Mouse (Mus musculus) midbrain, embryonic 16.5 days (tissue): Measurements from ENCODE around the gene Csnk2b. TPM values are rescaled to one million over a fixed set of nuclear protein-coding genes. Genes with fewer than 3 reads are reported as not detected.
A peak's percentile ranks its signal among the peaks of the same experiment; 100 is the strongest.
"Not testable (repeated sequence)": the region's sequence is repeated elsewhere in the genome, so short reads cannot be mapped to it uniquely, and the experiment has no call there.

Source experiments
- ATAC-seq: fragments of 200-750 bp; cut with Nextera tagmentation; 2 replicates; pipeline ENCODE4 v1.8.0; 2017; ENCODE audit warnings: moderate TSS enrichment
- H3K27ac ChIP-seq: fragments of 300-500 bp; sonication (generic); 2 replicates; pipeline ENCODE4 v1.5.1; 2014; ENCODE audit warnings: mild to moderate bottlenecking, low read length, mixed read lengths
- H3K27me3 ChIP-seq: fragments of 300-500 bp; sonication (generic); 2 replicates; pipeline ENCODE4 v1.6.1; 2014; ENCODE audit warnings: low read depth, low read length, mixed read lengths; ENCODE audit not compliant: control insufficient read depth, insufficient read depth
- H3K36me3 ChIP-seq: fragments of 300-500 bp; sonication (generic); 2 replicates; pipeline ENCODE4 v1.6.1; 2014; ENCODE audit warnings: mild to moderate bottlenecking, low read length, moderate library complexity, mixed read lengths; ENCODE audit not compliant: control insufficient read depth, insufficient read depth
- H3K4me1 ChIP-seq: fragments of 300-500 bp; sonication (generic); 2 replicates; pipeline ENCODE4 v1.6.1; 2014; ENCODE audit warnings: mild to moderate bottlenecking, low read length, mixed read lengths; ENCODE audit not compliant: control insufficient read depth, insufficient read depth
- H3K4me2 ChIP-seq: fragments of 300-500 bp; sonication (generic); 2 replicates; pipeline ENCODE4 v1.6.1; 2014; ENCODE audit warnings: mild to moderate bottlenecking, low read length, mixed read lengths
- H3K4me3 ChIP-seq: fragments of 300-500 bp; sonication (generic); 2 replicates; pipeline ENCODE4 v1.5.1; 2014; ENCODE audit warnings: low read depth, mild to moderate bottlenecking, low read length, moderate library complexity, mixed read lengths
- H3K9ac ChIP-seq: fragments of 300-500 bp; sonication (generic); 2 replicates; pipeline ENCODE4 v1.6.1; 2014; ENCODE audit warnings: low read depth, low read length, mixed read lengths
- H3K9me3 ChIP-seq: fragments of 300-500 bp; sonication (generic); replicated peaks from 2 replicates; pipeline ENCODE4 v1.6.1; 2014; ENCODE audit warnings: mild to moderate bottlenecking, low read length, mixed read lengths; ENCODE audit not compliant: control insufficient read depth, poor library complexity, severe bottlenecking
- WGBS: fragments of 180-500 bp; shearing (Covaris S2); extraction: QIAGEN DNeasy Blood & Tissue Kit; methylation state at CpG from one replicate; pipeline ENCODE4 v1.1.7; 2014; 5-methylcytosine and 5-hydroxymethylcytosine counted together
- polyA plus RNA-seq: library from polyadenylated mRNA; unstranded; fragments of >200 nt; fragmentation: Nextera tagmentation; extraction: Ambion mirVana; gene quantifications from 2 replicates; pipeline ENCODE4 v1.2.1, GENCODE M21; 2015

Gene Csnk2b
- polyA plus RNA-seq, 1 experiment from 2014 or later, result 331 TPM

DNA sequence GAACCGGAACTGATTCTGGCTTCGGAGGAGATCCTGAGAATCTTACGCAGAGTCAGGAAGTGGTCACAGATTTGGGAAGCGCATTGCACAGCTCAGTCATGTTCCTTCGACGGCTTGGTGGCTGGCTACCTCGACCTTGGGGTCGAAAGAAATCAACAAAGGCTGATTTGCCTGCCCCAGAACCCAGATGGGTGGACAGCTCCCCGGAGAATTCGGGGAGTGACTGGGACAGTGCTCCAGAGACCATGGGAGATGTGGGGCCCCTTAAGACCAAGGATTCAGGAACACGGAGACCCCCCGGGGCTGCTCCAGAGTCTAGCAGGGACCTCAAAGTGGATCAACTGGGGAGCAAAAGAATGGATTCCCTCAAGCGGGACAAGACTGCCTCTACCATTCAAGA lies 5.2 kb upstream of the Csnk2b start:
- ATAC-seq, result no peak
- Histone ChIP-seq H3K27me3 (no peaks in the 10 kb centered on the region), H3K4me1 (peaks cover 23% of the 10 kb centered on the region), H3K4me2 (peak overlapping the region; percentile 76), H3K4me3 (peak overlapping the region; percentile 74), H3K9me3 (no peaks in the 10 kb centered on the region), H3K36me3 (no peaks in the 10 kb centered on the region), H3K9ac (peak overlapping the region; percentile 88), H3K27ac (no peak overlapping the region)
- 70% methylated on average over 13 of the region's 13 CpGs for WGBS

DNA sequence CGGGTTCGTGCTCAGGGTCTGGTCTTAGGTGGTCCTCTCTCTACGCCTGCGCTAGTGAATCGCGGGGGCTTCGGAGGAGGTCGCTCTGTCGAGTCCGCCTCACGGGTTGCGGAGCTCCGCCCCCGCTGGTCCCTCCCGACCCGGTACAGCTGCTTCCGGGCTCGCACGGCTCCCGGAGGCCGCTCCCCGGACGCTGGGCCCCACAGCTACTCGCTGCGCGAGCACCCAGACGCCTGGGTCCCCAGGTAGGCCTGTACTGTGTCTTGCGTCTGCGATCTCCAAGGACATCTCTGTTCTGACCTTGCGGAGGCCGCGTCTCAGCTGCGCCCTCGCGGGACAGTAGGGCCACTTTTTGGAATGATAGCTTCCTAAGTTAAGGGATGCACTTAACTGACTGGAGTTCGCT lies 4.4 kb upstream of the Csnk2b start, which contains the start of gene D17H6S53E:
D17H6S53E (plus strand) TSS at position 168 of the 406 bp plus-strand sequence.
- Histone ChIP-seq H3K27me3 (no peaks in the 10 kb centered on the region), H3K4me2 (peak within 1 kb of the TSS; percentile 76), H3K9ac (peak within 1 kb of the TSS; percentile 88), H3K4me1 (peaks cover 23% of the 10 kb centered on the region), H3K9me3 (no peaks in the 10 kb centered on the region), H3K36me3 (no peaks in the 10 kb centered on the region), H3K4me3 (peak within 1 kb of the TSS; percentile 74), H3K27ac (peak within 1 kb of the TSS; percentile 77)
- WGBS, result under 1% methylated on average over 36 of the region's 36 CpGs
- peak; percentile 27 for ATAC-seq

DNA sequence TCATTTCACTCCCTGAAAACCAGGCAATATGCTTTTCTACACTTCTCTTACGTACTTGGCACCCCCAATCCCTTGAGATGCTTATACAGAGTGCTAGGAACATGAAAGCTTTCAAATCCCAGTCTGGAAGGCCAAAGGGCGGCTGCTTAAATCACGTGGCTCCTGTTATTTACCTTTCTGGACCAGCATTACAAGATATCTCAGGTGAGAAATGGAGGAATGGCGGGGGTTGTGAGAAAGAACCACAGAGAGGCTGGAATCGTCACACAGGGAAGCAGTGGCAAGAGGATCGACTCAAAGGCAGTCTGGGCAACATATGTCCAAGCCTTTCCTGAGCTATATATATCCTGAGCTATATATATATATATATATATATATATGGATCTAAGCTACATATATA lies 3.7 kb upstream of the Csnk2b start:
- ATAC-seq, result no peak
- Histone ChIP-seq H3K9me3 (no peaks in the 10 kb centered on the region), H3K27me3 (no peaks in the 10 kb centered on the region), H3K36me3 (no peaks in the 10 kb centered on the region), H3K4me1 (peaks cover 23% of the 10 kb centered on the region), H3K9ac (peak overlapping the region; percentile 88), H3K4me2 (peak overlapping the region; percentile 76), H3K4me3 (peak overlapping the region; percentile 74), H3K27ac (no peak overlapping the region)
- 32% methylated on average over 6 of the region's 6 CpGs for WGBS

GRCm38 (mm10) chr17:35125081-35125480 lies 3.2 kb upstream of the Csnk2b start:
- H3K4me2 ChIP-seq, result no peak overlapping the region
- no peak overlapping the region for H3K27ac ChIP-seq
- no peak overlapping the region for H3K4me3 ChIP-seq
- H3K9me3 ChIP-seq, result no peaks in the 10 kb centered on the region
- WGBS, result 90% methylated on average over 1 of the region's 1 CpGs
- no peaks in the 10 kb centered on the region for H3K27me3 ChIP-seq
- no peak overlapping the region for H3K9ac ChIP-seq
- peaks cover 28% of the 10 kb centered on the region for H3K4me1 ChIP-seq
- no peak for ATAC-seq
- no peaks in the 10 kb centered on the region for H3K36me3 ChIP-seq

DNA sequence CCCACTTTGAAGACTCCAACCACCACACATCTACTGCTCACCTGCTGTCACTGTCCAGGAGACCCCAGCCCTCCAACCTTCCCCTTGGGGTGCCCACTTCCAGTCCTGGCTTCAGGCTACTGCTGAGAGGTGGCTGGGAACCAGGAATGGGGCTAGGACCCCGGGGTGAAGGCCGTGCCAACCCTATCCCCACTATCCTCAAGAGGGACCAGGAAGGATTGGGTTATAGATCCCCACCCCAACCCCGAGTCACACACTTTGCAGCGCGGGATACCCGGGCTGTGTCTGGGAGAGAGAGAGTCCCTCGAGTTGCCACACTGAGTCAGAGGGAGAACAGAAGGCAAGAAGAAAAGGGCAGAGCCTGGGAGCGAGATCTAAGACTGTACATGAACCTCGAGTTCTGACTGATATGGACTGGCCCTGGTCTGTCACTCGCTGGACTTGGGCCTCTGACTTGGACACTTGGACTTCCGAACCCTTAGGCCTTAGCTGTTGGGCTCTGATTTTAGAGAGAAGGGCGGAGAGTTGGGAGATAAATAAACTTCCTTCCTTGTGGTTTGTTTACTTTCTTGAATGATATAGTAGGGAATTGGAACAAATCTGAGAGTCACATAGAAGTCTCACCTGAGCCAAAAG lies 2.5 kb upstream of the Csnk2b start:
- not testable (repeated sequence) for H3K9me3 ChIP-seq, H3K4me2 ChIP-seq, H3K36me3 ChIP-seq, H3K27me3 ChIP-seq, H3K4me3 ChIP-seq, ATAC-seq, H3K9ac ChIP-seq, H3K27ac ChIP-seq
- 95% methylated on average over 12 of the region's 12 CpGs for WGBS
- peaks cover 33% of the 10 kb centered on the region for H3K4me1 ChIP-seq

- not testable (repeated sequence) for H3K9ac ChIP-seq, ATAC-seq, H3K27ac ChIP-seq, H3K36me3 ChIP-seq, H3K27me3 ChIP-seq, H3K4me2 ChIP-seq, H3K4me3 ChIP-seq, H3K9me3 ChIP-seq
- WGBS, result 91% methylated on average over 9 of the region's 9 CpGs
- peaks cover 33% of the 10 kb centered on the region for H3K4me1 ChIP-seq
Measured at GRCm38 (mm10) chr17:35123287-35123686, 1.4 kb upstream of the Csnk2b start.

GRCm38 (mm10) chr17:35121143-35121799 lies 582 bp downstream of the Csnk2b start, which contains the start of gene Gpank1:
Gene Gpank1, plus strand, starts transcription at chr17:35121455.
- H3K36me3 ChIP-seq, result peaks cover 17% of the 10 kb centered on the region
- no peaks in the 10 kb centered on the region for H3K9me3 ChIP-seq
- peaks cover 18% of the 10 kb centered on the region for H3K4me1 ChIP-seq
- no peaks in the 10 kb centered on the region for H3K27me3 ChIP-seq
- peak; percentile 95 for ATAC-seq
- WGBS, result under 1% methylated on average over 49 of the region's 50 CpGs
- peak within 1 kb of the TSS; percentile 94 for H3K4me2 ChIP-seq
- peak within 1 kb of the TSS; percentile 89 for H3K27ac ChIP-seq
- H3K4me3 ChIP-seq, result peak within 1 kb of the TSS; percentile 89
- peak within 1 kb of the TSS; percentile 92 for H3K9ac ChIP-seq

- under 1% methylated on average over 33 of the region's 33 CpGs for WGBS
- Histone ChIP-seq H3K9ac (peak overlapping the region; percentile 92), H3K36me3 (peaks cover 19% of the 10 kb centered on the region)
Measured at GRCm38 (mm10) chr17:35120745-35121142, 1.1 kb downstream of the Csnk2b start.

More at GRCm38 (mm10) chr17:35120745-35121142, 1.1 kb downstream of the Csnk2b start:
- H3K9me3 ChIP-seq, result no peaks in the 10 kb centered on the region
- peak overlapping the region; percentile 89 for H3K4me3 ChIP-seq
- peak overlapping the region; percentile 94 for H3K4me2 ChIP-seq
- peak overlapping the region; percentile 74 for H3K27ac ChIP-seq
- peak; percentile 8; the same call in 1 of the 2 replicates for ATAC-seq
- no peaks in the 10 kb centered on the region for H3K27me3 ChIP-seq
- H3K4me1 ChIP-seq, result peaks cover 18% of the 10 kb centered on the region
